In genomic region chr15:66475941-66476391, GRCm38 (mm10) we compare ENCODE assay signal across 9 mouse cellular contexts. TPM values are rescaled to one million over a fixed set of nuclear protein-coding genes. Genes with fewer than 3 reads are reported as not detected.
DNase-seq lines count a peak whose midpoint lies in the region; ATAC-seq and TF ChIP-seq lines count a peak whose summit lies in the region.
"Had no signal": no experiment of that assay in that cellular context is flagged by ENCODE, and none has a peak within 500 bp of the region (broad histone marks: within the 10 kb centered on the region; RNA-seq: fewer than 3 reads in every experiment).

No protein-coding gene starts in this region.

- 0 out of 2 replicates have a peak, but pooled peaks cover 5% of the 10 kb centered on the region for H3K4me1 ChIP-seq in E14TG2a.4 (replicated peaks; ENCODE audit: low read depth, low read length)

- H3K9me3 ChIP-seq in E14TG2a.4 (ENCODE audit: low read length) = no peaks in the 10 kb centered on the region

- no peak overlapping the region for H3K4me3 ChIP-seq in E14TG2a.4 (replicated peaks; ENCODE audit: low read length)
- H3K4me3 ChIP-seq: erythroblast, embryonic 14.5 days had no signal

- peak; percentile 55 for TF ChIP-seq CTCF in E14TG2a.4 (conservative IDR thresholded peaks at IDR 0.05; ENCODE audit: low read length)

- DNase-seq in 3T3-L1 (ENCODE audit: low read depth, low spot score) = peak; percentile 78
- peak; percentile 13 to 21 for DNase-seq in cerebellum, adult 18-20 months
- peak; percentile 7 to 10 for DNase-seq in kidney, adult 8-10 months
- DNase-seq in lung, postnatal 10 days = peak; percentile 47
- DNase-seq in skeletal muscle tissue, adult 2 months (ENCODE audit: low read depth, low spot score) = peak; percentile 18
- DNase-seq in right cerebral cortex, postnatal 36 days (ENCODE audit: low spot score in 2 of 2) = no peak

- peak; percentile 88 for ATAC-seq in granulocyte monocyte progenitor cell, adult 5-6 weeks (replicated peaks; ENCODE audit: poor library complexity, severe bottlenecking)

- no peaks in the 10 kb centered on the region for H3K36me3 ChIP-seq in E14TG2a.4 (ENCODE audit: insufficient read depth, low read length)

- H3K27me3 ChIP-seq in E14TG2a.4 (ENCODE audit: insufficient read depth, low read length) = no peaks in the 10 kb centered on the region

RNA-seq across cellular contexts. Expression of gene Lrrc6, which starts 24.7 kb away (rescaled TPM):
- not detected in 2 replicates for total RNA-seq in granulocyte monocyte progenitor cell, adult 5-6 weeks (2014; fragmentation: Nextera tagmentation)
- not detected in 2 replicates for total RNA-seq in granulocyte monocyte progenitor cell, adult 5-6 weeks (2017)

Comparison
In these comparisons a context has a peak if more than half of its experiments do, and no peak if none do; other contexts are left out.
1. DNase-seq: peak in 3T3-L1 (single experiment), cerebellum, adult 18-20 months (2 of 2), kidney, adult 8-10 months (2 of 2), lung, postnatal 10 days (single experiment) and skeletal muscle tissue, adult 2 months (single experiment); none in right cerebral cortex, postnatal 36 days (0 of 2).